Comparison of ENCODE assay signal across 17 mouse cellular contexts in the genomic region with DNA sequence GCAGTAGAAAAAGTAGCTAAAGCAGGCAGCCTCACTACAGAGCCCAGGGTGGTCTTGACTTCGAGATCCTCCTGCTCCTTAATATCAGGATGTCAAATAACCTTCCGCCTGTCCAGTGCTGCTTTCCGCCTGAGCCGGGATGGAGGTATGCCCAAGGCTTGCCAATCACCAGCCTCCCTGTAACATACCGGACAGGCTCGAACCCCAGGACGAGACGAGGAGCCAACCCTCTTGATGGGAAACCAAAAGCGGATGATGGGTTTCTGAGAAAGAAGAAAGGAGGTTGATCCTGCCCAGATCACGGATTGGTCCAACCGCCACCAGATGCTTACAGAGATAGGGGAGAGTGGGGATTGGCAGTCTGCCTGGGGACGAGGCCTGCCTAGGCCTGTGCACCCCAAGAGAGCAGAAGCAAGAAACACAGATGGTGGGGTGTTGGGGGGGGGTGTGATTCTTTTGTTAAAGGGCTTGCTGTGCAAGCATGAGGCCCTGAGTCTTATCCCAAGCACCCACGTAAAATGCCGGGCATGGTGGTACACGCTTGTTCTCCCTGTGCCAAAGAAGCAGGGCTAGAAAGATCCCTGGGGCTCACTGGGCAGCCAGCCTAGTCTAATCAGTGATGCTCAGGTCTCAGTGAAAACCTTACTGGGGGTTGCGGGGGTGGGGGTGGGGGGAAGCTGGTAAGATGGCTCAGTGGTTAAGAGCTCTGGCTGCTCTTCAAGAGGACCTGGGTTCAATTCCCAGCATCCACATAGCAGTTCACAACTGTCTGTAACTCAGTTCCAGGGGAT. TPM values are rescaled to one million over a fixed set of nuclear protein-coding genes. Genes with fewer than 3 reads are reported as not detected.
DNase-seq lines count a peak whose midpoint lies in the region; ATAC-seq lines count a peak whose summit lies in the region.
"Had no signal": no experiment of that assay in that cellular context is flagged by ENCODE, and none has a peak within 500 bp of the region (broad histone marks: within the 10 kb centered on the region; RNA-seq: fewer than 3 reads in every experiment).

No protein-coding gene starts in this region.

- peak; percentile 79 to 86 for DNase-seq in cerebellum, postnatal 10 days
- DNase-seq in cerebellum, adult 11-12 months: no peak
- DNase-seq in spleen, adult 12 weeks (ENCODE audit: low spot score): peak; percentile 39
- DNase-seq in spleen, adult 18-20 months: no peak
- DNase-seq in heart, postnatal 4 days: no peak
- DNase-seq in right cerebral cortex, postnatal 25 days: no peak
- DNase-seq in frontal cortex, postnatal 14 days (ENCODE audit: low spot score in 2 of 2): no peak
- DNase-seq: cerebellum, adult 2 months; embryo, embryonic 11 days; heart, adult 2 months; heart, postnatal 10 days; kidney, adult 8-10 months; kidney, postnatal 4 days had no signal

- ATAC-seq in erythroid progenitor cell, adult 5-6 weeks (replicated peaks; ENCODE audit: low FRiP score, poor library complexity, severe bottlenecking): peak; percentile 73

RNA-seq across cellular contexts. Expression of a gene that starts 2.9 kb away (rescaled TPM):
- 0.36 TPM in 1 of 2 replicates, not detected in the other for total RNA-seq in erythroid progenitor cell, adult 5-6 weeks (2015; ENCODE audit: low replicate concordance)
- 0.64 and 0.76 TPM in 2 replicates for total RNA-seq in erythroid progenitor cell, adult 5-6 weeks (2017; ENCODE audit: low replicate concordance)
- total RNA-seq in heart, postnatal 4 days (2021): 1 to 10 TPM; 5.1 to 6.2 TPM

RNA-seq across cellular contexts. Expression of a gene that starts 20.7 kb away (rescaled TPM):
- total RNA-seq in erythroid progenitor cell, adult 5-6 weeks (2015; ENCODE audit: low replicate concordance): not detected in 2 replicates
- not detected in 2 replicates for total RNA-seq in erythroid progenitor cell, adult 5-6 weeks (2017; ENCODE audit: low replicate concordance)
- total RNA-seq in heart, postnatal 4 days (2021): under 1 TPM; 0.31 to 0.47 TPM
- total RNA-seq: gastrocnemius, adult 8-10 months had no signal

RNA-seq across cellular contexts. Expression of a gene that starts 37.8 kb away (rescaled TPM):
- 0.36 TPM in 1 of 2 replicates, not detected in the other for total RNA-seq in erythroid progenitor cell, adult 5-6 weeks (2015; ENCODE audit: low replicate concordance)
- total RNA-seq in erythroid progenitor cell, adult 5-6 weeks (2017; ENCODE audit: low replicate concordance): 0.68 and 1.7 TPM in 2 replicates
- total RNA-seq in heart, postnatal 4 days (2021): 10 to 100 TPM; 10.4 to 10.8 TPM

RNA-seq across cellular contexts. Expression of a gene that starts 42.4 kb away (rescaled TPM):
- 14.7 and 20.9 TPM in 2 replicates for total RNA-seq in erythroid progenitor cell, adult 5-6 weeks (2015; ENCODE audit: low replicate concordance)
- total RNA-seq in erythroid progenitor cell, adult 5-6 weeks (2017; ENCODE audit: low replicate concordance): 7.8 and 8.2 TPM in 2 replicates
- total RNA-seq in heart, postnatal 4 days (2021): 10 to 100 TPM; 21.8 to 22.6 TPM

RNA-seq across cellular contexts. Expression of a gene that starts 46.0 kb away (rescaled TPM):
- not detected in 2 replicates for total RNA-seq in erythroid progenitor cell, adult 5-6 weeks (2015; ENCODE audit: low replicate concordance)
- not detected in 2 replicates for total RNA-seq in erythroid progenitor cell, adult 5-6 weeks (2017; ENCODE audit: low replicate concordance)
- total RNA-seq in heart, postnatal 4 days (2021): not detected
- total RNA-seq: gastrocnemius, adult 8-10 months; heart, adult 2 months; heart, postnatal 10 days; layer of hippocampus, postnatal 25 days; left cerebral cortex, postnatal 36 days had no signal

Comparison
In these comparisons a context has a peak if more than half of its experiments do, and no peak if none do; other contexts are left out.
1. DNase-seq: peak in cerebellum, postnatal 10 days (2 of 2) and spleen, adult 12 weeks (single experiment); none in cerebellum, adult 11-12 months (single experiment), spleen, adult 18-20 months (0 of 2), heart, postnatal 4 days (single experiment), right cerebral cortex, postnatal 25 days (single experiment) and frontal cortex, postnatal 14 days (0 of 2).
2. RNA of a gene that starts 37.8 kb away (total RNA-seq): 10.4 to 10.8 TPM in heart, postnatal 4 days; 0.36 to 1.7 TPM in erythroid progenitor cell, adult 5-6 weeks; every median in the first group is over 4 times any median in the second.